Mouse (Mus musculus): ENCODE measurements around the gene Sycp2.

The Sycp2 gene

DNA sequence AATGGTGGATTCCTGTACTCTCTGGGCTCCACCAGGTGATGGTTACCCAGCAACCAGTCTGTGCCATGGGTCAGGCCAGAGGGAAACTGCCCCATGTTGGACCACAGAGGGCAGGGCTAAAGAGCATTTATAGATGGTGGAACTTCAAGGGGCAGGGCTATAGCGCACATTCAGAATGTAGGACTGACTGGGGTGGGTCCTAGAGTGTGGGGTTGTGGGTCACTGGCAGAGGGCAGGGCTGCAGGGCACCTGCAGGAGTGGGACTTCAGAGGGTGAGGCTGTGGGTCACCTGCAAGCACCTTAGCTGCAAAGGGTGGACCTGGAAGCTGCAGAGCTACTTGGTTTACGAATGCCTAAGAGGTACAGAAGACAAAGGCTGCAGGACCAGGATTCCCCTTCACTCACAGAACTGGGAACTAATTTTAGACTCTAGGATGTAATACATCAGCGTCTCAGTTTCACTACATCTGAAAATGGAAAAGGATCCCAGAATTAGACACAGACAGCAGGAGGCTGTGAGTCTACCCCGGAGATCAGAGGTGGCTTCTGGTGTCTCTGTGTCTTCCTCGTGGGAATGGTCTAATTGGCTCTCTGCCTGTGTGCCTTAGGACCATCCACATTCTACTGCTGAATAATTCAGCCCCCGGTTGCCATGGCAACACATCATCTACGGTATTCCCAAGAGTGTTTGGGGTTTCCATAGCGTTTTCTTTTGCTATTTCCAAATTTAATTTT lies 103.9 kb downstream of the Sycp2 start:
- DNase-seq (ENCODE audit: low spot score in 2 of 2) = peak; percentile 93 to 95
